Mouse (Mus musculus) small intestine, adult 2 months (tissue): ENCODE measurements around the gene Cbfb.

Experiments used
- CTCF ChIP-seq: fragments of 200-500 bp; IDR thresholded peaks from 2 replicates; pipeline ENCODE4 v1.5.1; 2012; ENCODE audit warnings: low read depth, mild to moderate bottlenecking, control low read depth, inconsistent platforms, low read length, moderate library complexity, mixed read lengths; ENCODE audit not compliant: insufficient replicate concordance, insufficient read length; ENCODE audit errors: extremely low read depth
- POLR2A ChIP-seq: fragments of 200-500 bp; IDR thresholded peaks from 2 replicates; pipeline ENCODE4 v1.6.1; 2012; ENCODE audit warnings: low read depth, mild to moderate bottlenecking, control low read depth, inconsistent platforms, low read length, moderate library complexity

DNA sequence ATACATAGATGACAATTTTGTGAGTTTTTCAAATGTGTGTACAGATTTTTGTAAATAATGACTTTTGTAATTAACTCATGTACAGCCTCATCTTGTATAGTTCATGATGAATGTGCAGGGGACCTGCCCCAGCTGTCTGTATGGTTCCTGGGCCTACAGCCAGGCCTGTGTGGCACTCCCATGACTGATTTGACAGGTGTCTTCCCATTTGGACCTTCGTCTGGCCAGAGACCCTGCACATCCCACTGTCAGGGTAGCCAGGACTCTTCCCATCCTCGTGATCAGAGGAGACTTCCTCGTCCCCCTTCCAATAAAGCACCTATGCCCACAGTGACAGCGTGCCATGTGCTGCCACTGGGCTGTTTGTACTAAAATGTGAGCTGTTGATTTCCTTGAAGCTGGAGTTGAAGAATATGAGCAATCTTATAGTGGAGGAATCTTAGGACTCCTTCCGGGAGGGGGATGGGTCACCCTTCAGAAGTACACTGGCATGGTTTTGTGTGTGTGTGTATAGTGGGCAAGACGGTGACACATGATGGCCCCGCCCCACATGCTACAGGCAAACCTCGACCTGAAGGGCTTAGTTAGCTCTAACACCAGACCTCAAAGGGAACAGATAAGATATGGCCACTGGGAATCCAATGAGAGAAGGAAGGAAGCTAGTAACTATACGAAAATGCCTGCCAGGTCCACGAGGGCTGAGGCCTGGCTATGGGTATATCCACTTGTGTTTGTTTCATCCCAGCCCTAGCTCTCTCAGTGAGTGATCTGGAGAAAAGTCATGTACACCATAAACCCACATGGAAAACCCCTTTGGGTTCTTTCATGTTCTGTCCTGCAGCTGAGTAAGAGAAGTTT, 82.4 kb downstream of the Cbfb start:
- TF ChIP-seq CTCF (no peak), POLR2A (no peak)
